Mouse (Mus musculus): ENCODE results near the gene Iqgap1. TPM values are rescaled to one million over a fixed set of nuclear protein-coding genes. Genes with fewer than 3 reads are reported as not detected.
A peak's percentile ranks its signal among the peaks of the same experiment; 100 is the strongest.

The Iqgap1 gene
- total and polyA plus RNA-seq, 3 experiments, result 33.5 to 35.8 (median 34.8) TPM

DNA sequence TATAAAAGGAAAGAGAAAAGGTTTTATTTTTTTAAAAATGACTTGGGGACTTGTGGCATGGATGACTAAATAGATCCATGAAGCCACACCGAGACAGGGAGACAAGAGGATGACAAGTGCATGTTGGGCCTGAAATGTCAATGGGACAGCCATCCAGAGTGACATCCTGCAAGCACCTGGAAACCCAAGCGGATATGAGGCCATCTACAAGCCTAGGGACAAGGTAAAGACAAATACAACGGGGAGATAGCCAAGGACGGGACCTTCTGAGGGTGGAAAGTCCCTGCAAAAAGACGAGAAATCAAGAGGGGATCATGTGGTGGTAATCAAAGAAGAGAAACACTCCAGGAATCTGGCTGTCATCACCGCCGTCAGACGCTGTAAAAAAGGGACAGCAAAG is 48.6 kb downstream of the Iqgap1 start:
- no peak overlapping the region for H3K4me3 ChIP-seq
- H3K9ac ChIP-seq (ENCODE audit: low read depth, low read length), result no peak overlapping the region
- H3K36me3 ChIP-seq (ENCODE audit: control insufficient read depth, insufficient read depth, low read length), result peaks cover 8% of the 10 kb centered on the region
- intact Hi-C loops (cut with DNase I), result no loop called here
- no peak overlapping the region; the same call in 1 of the 2 replicates for H3K27ac ChIP-seq
- DNase-seq, result no peak
- peaks cover 12% of the 10 kb centered on the region for H3K79me2 ChIP-seq (replicated peaks; ENCODE audit: control insufficient read depth, insufficient read depth, low read length)
- H3K27me3 ChIP-seq (ENCODE audit: control insufficient read depth, insufficient read depth, low read length), result no peaks in the 10 kb centered on the region
- peaks cover 33% of the 10 kb centered on the region for H3K4me1 ChIP-seq (ENCODE audit: control insufficient read depth, insufficient read depth, low read length)
- no peak for TF ChIP-seq CTCF (IDR thresholded peaks at IDR 0.05)
- TF ChIP-seq POLR2A (IDR thresholded peaks at IDR 0.05; ENCODE audit: insufficient read depth, low read depth, low read length), result no peak
- no peak for TF ChIP-seq EP300 (IDR thresholded peaks at IDR 0.05; ENCODE audit: insufficient read depth, low read depth, low read length)
- WGBS, result 28% methylated on average over 8 of the region's 8 CpGs

DNA sequence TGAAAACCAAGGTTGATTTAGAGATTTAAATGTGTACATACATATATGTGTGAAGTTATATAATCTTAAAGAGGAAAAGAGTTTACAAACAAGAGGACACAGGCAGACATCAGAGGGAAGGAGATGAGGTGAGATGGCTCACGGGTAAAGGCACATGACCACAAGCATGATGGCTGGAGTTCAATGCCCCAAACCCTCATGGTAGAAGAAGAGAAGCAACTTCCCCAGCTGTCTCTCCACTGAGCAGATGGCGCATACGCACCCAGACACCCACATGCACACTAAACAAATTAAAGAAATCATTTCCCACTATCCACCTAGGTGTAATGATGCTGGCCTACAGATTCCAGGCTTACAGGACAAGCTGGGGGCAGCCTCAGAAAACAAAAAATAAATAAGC is 49.7 kb downstream of the Iqgap1 start:
- TF ChIP-seq EP300 (IDR thresholded peaks at IDR 0.05; ENCODE audit: insufficient read depth, low read depth, low read length) (no peak), POLR2A (IDR thresholded peaks at IDR 0.05; ENCODE audit: insufficient read depth, low read depth, low read length) (no peak), CTCF (IDR thresholded peaks at IDR 0.05) (no peak)
- Histone ChIP-seq H3K27me3 (ENCODE audit: control insufficient read depth, insufficient read depth, low read length) (no peaks in the 10 kb centered on the region), H3K36me3 (ENCODE audit: control insufficient read depth, insufficient read depth, low read length) (peaks cover 8% of the 10 kb centered on the region; the same call in 1 of the 2 replicates), H3K9ac (ENCODE audit: low read depth, low read length) (no peak overlapping the region), H3K4me3 (no peak overlapping the region), H3K79me2 (replicated peaks; ENCODE audit: control insufficient read depth, insufficient read depth, low read length) (peaks cover 12% of the 10 kb centered on the region), H3K4me1 (ENCODE audit: control insufficient read depth, insufficient read depth, low read length) (peaks cover 28% of the 10 kb centered on the region), H3K27ac (no peak overlapping the region)
- DNase-seq, result no peak
- intact Hi-C loops (cut with DNase I), result no loop called here
- 81% methylated on average over 3 of the region's 3 CpGs for WGBS

DNA sequence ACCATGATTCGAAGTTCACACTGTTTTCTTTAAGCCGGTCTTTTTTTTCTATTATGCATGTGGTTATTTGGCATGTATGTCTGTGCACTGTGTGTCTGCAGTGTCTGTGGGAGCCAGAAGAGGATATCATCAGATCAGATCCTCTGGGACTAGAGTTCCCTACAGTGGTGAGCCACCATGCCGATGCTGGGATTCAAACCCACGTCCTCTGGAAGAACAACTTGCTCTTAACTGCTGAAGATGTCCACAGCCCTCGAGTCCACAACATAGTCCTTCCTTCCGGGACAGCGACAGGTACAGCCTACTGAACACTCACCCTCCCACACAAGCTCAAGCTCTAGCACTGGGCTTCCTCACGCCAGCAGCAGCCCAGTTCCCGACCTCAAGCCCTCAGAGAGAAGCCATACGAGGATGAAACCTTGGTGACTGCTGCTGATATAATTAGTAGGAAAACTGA is 50.3 kb downstream of the Iqgap1 start:
- DNase-seq, result no peak
- Histone ChIP-seq H3K4me3 (no peak overlapping the region), H3K79me2 (replicated peaks; ENCODE audit: control insufficient read depth, insufficient read depth, low read length) (peaks cover 12% of the 10 kb centered on the region), H3K36me3 (ENCODE audit: control insufficient read depth, insufficient read depth, low read length) (peaks cover 8% of the 10 kb centered on the region; the same call in 1 of the 2 replicates), H3K9ac (ENCODE audit: low read depth, low read length) (no peak overlapping the region), H3K27me3 (ENCODE audit: control insufficient read depth, insufficient read depth, low read length) (no peaks in the 10 kb centered on the region), H3K4me1 (ENCODE audit: control insufficient read depth, insufficient read depth, low read length) (peaks cover 28% of the 10 kb centered on the region), H3K27ac (peak overlapping the region; percentile 21; the same call in 1 of the 2 replicates)
- intact Hi-C loops (cut with DNase I), result no loop called here
- TF ChIP-seq CTCF (IDR thresholded peaks at IDR 0.05), result no peak
- TF ChIP-seq POLR2A (IDR thresholded peaks at IDR 0.05; ENCODE audit: insufficient read depth, low read depth, low read length), result no peak
- no peak for TF ChIP-seq EP300 (IDR thresholded peaks at IDR 0.05; ENCODE audit: insufficient read depth, low read depth, low read length)
- 47% methylated on average over 10 of the region's 10 CpGs for WGBS

DNA sequence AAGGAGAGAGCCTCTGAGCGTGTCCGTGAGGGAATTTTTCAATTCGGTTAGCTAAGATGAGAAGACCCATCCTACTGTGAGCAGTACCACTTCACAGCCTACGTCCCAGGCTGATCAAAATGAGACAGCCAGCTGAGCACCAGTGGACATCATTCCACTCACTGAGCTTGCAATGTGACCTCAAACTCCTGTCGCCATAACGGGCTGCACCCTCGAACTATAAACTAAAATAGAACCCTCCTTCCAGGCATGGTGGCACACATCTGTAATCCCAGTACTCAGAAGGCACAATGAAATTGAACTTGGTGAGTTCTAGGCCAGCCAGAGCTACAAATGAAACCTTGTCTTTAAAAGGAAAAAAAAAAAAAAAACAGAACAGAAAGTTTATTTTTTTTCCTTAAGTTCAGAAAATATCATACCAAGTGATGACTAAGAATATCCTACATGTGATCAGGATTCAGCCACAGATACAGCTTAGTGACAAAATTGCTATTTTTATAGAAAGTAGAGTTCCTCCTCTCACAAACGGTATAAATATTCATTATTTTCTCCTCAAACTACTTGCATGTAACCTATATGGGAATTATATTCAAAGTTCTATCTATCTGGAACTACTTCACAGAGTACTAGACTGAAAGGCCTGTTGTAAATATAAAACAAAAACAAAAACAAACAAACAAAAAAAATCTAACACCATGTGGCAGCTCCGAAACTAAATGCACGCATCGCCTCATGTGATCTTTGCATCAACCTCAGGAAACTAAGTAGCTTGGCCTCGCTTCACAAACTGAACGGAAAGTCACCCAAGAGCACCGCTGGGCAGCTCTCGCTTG is 50.9 kb downstream of the Iqgap1 start:
- Histone ChIP-seq H3K79me2 (replicated peaks; ENCODE audit: control insufficient read depth, insufficient read depth, low read length) (peaks cover 12% of the 10 kb centered on the region), H3K27ac (peak overlapping the region; percentile 62), H3K4me3 (no peak overlapping the region), H3K36me3 (ENCODE audit: control insufficient read depth, insufficient read depth, low read length) (peaks cover 8% of the 10 kb centered on the region; the same call in 1 of the 2 replicates), H3K4me1 (ENCODE audit: control insufficient read depth, insufficient read depth, low read length) (peaks cover 28% of the 10 kb centered on the region), H3K27me3 (ENCODE audit: control insufficient read depth, insufficient read depth, low read length) (no peaks in the 10 kb centered on the region), H3K9ac (ENCODE audit: low read depth, low read length) (no peak overlapping the region)
- TF ChIP-seq EP300 (IDR thresholded peaks at IDR 0.05; ENCODE audit: insufficient read depth, low read depth, low read length) (no peak), POLR2A (IDR thresholded peaks at IDR 0.05; ENCODE audit: insufficient read depth, low read depth, low read length) (no peak), CTCF (IDR thresholded peaks at IDR 0.05) (no peak)
- intact Hi-C loops (cut with DNase I), result no loop called here
- no peak for DNase-seq
- WGBS, result 61% methylated on average over 15 of the region's 15 CpGs

DNA sequence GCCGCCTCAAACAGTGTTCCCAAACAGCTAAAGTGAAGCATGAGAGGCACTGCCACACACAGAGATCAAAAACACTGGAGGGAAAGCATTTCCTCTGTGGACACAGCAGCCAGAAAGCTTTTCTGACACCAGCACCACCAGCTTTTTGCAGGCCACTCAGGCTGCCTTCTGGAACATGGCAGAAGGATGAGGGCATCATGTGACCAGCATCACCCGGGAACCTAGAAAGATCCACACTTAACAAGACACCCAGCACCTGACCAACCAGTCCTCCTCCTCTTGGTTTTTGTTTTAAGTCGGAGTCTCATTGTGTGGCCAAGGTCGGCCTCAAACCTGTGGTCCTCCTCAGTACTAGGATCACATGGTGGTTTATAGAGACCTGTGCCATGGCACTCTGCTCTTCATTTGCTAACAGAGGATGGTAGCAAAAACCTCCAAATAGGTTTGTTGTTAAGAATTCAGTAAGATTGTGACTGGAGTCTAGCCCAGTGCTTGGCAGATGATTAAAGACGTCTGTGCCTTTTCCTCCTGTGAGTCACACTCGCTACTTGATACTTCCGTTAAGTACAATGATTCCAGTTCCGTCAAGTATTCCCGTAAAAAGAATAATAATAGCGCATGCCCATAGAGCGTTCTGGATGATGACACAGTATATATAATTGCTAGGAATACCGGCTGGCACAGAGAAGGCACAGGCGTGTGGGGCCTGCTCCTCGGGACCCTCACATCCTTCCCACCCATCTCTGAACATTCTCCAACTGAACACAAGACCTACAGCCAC is 51.8 kb downstream of the Iqgap1 start:
- Histone ChIP-seq H3K27me3 (ENCODE audit: control insufficient read depth, insufficient read depth, low read length) (no peaks in the 10 kb centered on the region), H3K27ac (peak overlapping the region; percentile 62), H3K9ac (ENCODE audit: low read depth, low read length) (no peak overlapping the region), H3K79me2 (replicated peaks; ENCODE audit: control insufficient read depth, insufficient read depth, low read length) (peaks cover 11% of the 10 kb centered on the region), H3K4me1 (ENCODE audit: control insufficient read depth, insufficient read depth, low read length) (peaks cover 26% of the 10 kb centered on the region), H3K36me3 (ENCODE audit: control insufficient read depth, insufficient read depth, low read length) (peaks cover 8% of the 10 kb centered on the region; the same call in 1 of the 2 replicates), H3K4me3 (no peak overlapping the region)
- WGBS, result 20% methylated on average over 14 of the region's 14 CpGs
- intact Hi-C loops (cut with DNase I), result no loop called here
- DNase-seq, result peak in 1 of 2 experiments; percentile 44
- TF ChIP-seq CTCF (IDR thresholded peaks at IDR 0.05) (no peak), EP300 (IDR thresholded peaks at IDR 0.05; ENCODE audit: insufficient read depth, low read depth, low read length) (no peak)
